10 mouse cellular contexts compared by ENCODE assay signal in the genomic region with DNA sequence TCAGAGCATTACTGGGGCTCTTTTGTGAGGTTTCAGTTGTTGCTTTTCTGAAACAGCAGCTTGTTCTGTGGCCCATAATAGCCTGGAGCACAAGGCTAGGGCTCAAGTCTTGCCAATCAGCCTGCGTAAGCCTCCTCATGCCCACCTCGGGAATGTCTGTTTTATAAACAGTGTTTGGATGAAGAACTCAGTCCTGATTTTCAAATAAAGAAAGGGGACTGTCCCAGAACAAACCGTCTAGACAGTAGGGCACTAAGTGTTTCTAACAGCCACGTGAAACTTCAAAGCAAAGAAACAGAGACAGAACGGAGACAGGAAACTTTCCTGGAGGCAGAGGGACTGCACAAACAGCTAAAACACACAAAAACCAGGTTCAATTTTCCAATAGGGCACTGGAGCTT. TPM values are rescaled to one million over a fixed set of nuclear protein-coding genes. Genes with fewer than 3 reads are reported as not detected.
DNase-seq lines count a peak whose midpoint lies in the region; ATAC-seq lines count a peak whose summit lies in the region.
"Had no signal": no experiment of that assay in that cellular context is flagged by ENCODE, and none has a peak within 500 bp of the region (broad histone marks: within the 10 kb centered on the region; RNA-seq: fewer than 3 reads in every experiment).

No protein-coding gene starts in this region.

- H3K27ac ChIP-seq in kidney, embryonic 16.5 days (ENCODE audit: low read length): 0 out of 2 replicates have a peak overlapping the region, but pooled peaks have one; percentile 9
- H3K27ac ChIP-seq in liver, embryonic 12.5 days: peak overlapping the region; percentile 10; the same call in 1 of the 2 replicates
- H3K27ac ChIP-seq: liver, embryonic 15.5 days had no signal

- H3K9me3 ChIP-seq in kidney, embryonic 16.5 days (ENCODE audit: low read length): no peaks in the 10 kb centered on the region
- no peaks in the 10 kb centered on the region for H3K9me3 ChIP-seq in liver, embryonic 12.5 days (replicated peaks)
- H3K9me3 ChIP-seq: hindbrain, embryonic 10.5 days; liver, embryonic 15.5 days had no signal

- no peaks in the 10 kb centered on the region for H3K27me3 ChIP-seq in kidney, embryonic 16.5 days (ENCODE audit: insufficient read depth, low read length)
- H3K27me3 ChIP-seq in liver, embryonic 12.5 days (replicated peaks): no peaks in the 10 kb centered on the region
- H3K27me3 ChIP-seq: liver, embryonic 15.5 days had no signal

- ATAC-seq in kidney, embryonic 16.5 days (ENCODE audit: low FRiP score, low TSS enrichment): no peak
- ATAC-seq in CD4-positive, CD25-positive, alpha-beta regulatory T cell, adult 4 months: peak; percentile 51
- peak; percentile 28 for ATAC-seq in activated CD4-positive, CD25-positive, alpha-beta regulatory T cell, adult 4 months
- ATAC-seq in liver, embryonic 12.5 days: no peak
- ATAC-seq in erythroid progenitor cell, adult 5-6 weeks (replicated peaks; ENCODE audit: low FRiP score, poor library complexity, severe bottlenecking): no peak

- no peak overlapping the region for H3K9ac ChIP-seq in kidney, embryonic 16.5 days (replicated peaks; ENCODE audit: low read length)
- H3K9ac ChIP-seq in liver, embryonic 12.5 days: no peak overlapping the region
- H3K9ac ChIP-seq: liver, embryonic 15.5 days had no signal

- no peak for DNase-seq in kidney, postnatal 10 days
- no peak for DNase-seq in adrenal gland, postnatal 36 days
- DNase-seq: cerebellum, postnatal 14 days had no signal

- H3K4me2 ChIP-seq in kidney, embryonic 16.5 days (replicated peaks; ENCODE audit: low read depth, low read length): no peak overlapping the region
- no peak overlapping the region for H3K4me2 ChIP-seq in liver, embryonic 12.5 days
- H3K4me2 ChIP-seq: liver, embryonic 15.5 days had no signal

- WGBS in kidney, embryonic 16.5 days: 26% methylated on average over 5 of the region's 5 CpGs
- WGBS in liver, embryonic 12.5 days (ENCODE audit: insufficient replicate concordance): 63% methylated on average over 5 of the region's 5 CpGs

- H3K36me3 ChIP-seq in kidney, embryonic 16.5 days (ENCODE audit: insufficient read depth, low read length): 0 out of 2 replicates have a peak, but pooled peaks cover 2% of the 10 kb centered on the region
- peaks cover 17% of the 10 kb centered on the region; the same call in 1 of the 2 replicates for H3K36me3 ChIP-seq in liver, embryonic 12.5 days

- H3K4me1 ChIP-seq in kidney, embryonic 16.5 days (ENCODE audit: insufficient read depth, low read length): peaks cover 8% of the 10 kb centered on the region
- peaks cover 37% of the 10 kb centered on the region for H3K4me1 ChIP-seq in liver, embryonic 12.5 days

- no peak overlapping the region for H3K4me3 ChIP-seq in kidney, embryonic 16.5 days (ENCODE audit: low read length)
- no peak overlapping the region for H3K4me3 ChIP-seq in liver, embryonic 12.5 days
- H3K4me3 ChIP-seq: hindbrain, embryonic 10.5 days; liver, embryonic 15.5 days had no signal

RNA-seq across cellular contexts. Expression of a gene that starts 14.0 kb away (rescaled TPM):
- polyA plus RNA-seq in kidney, embryonic 16.5 days (2015; fragmentation: Nextera tagmentation; extraction: Ambion mirVana): 68.7 and 71.0 TPM in 2 replicates
- polyA plus RNA-seq in CD4-positive, CD25-positive, alpha-beta regulatory T cell, adult 4 months (2017; shearing (Covaris generic)): 10 to 100 TPM; 45.5 to 62.2 TPM
- polyA plus RNA-seq in activated CD4-positive, CD25-positive, alpha-beta regulatory T cell, adult 4 months (2017; shearing (Covaris generic)): 10 to 100 TPM; 39.1 to 51.8 TPM
- polyA plus RNA-seq in liver, embryonic 12.5 days (2016; fragmentation: Nextera tagmentation; extraction: Ambion mirVana): 45.9 and 47.3 TPM in 2 replicates
- 18.9 and 22.7 TPM in 2 replicates for total RNA-seq in erythroid progenitor cell, adult 5-6 weeks (2015; ENCODE audit: low replicate concordance)
- total RNA-seq in erythroid progenitor cell, adult 5-6 weeks (2017; ENCODE audit: low replicate concordance): 40.8 and 45.1 TPM in 2 replicates
- 10 to 100 TPM; 41.4 to 61.4 TPM for total RNA-seq in adrenal gland, postnatal 36 days (2021)

Comparison
In these comparisons a context has a peak if more than half of its experiments do, and no peak if none do; other contexts are left out.
1. ATAC-seq: peak in CD4-positive, CD25-positive, alpha-beta regulatory T cell, adult 4 months (single experiment) and activated CD4-positive, CD25-positive, alpha-beta regulatory T cell, adult 4 months (single experiment); none in kidney, embryonic 16.5 days (single experiment), liver, embryonic 12.5 days (single experiment) and erythroid progenitor cell, adult 5-6 weeks (single experiment).